Mouse (Mus musculus) CH12.LX (cell line): ENCODE data around the gene Fdxacb1. TPM values are rescaled to one million over a fixed set of nuclear protein-coding genes. Genes with fewer than 3 reads are reported as not detected.

Experiments
- DNase-seq: peaks from one replicate; pipeline ENCODE4 v3.0.0-alpha.2; 2013; ENCODE audit errors: extremely low read depth
- H3K27ac ChIP-seq: 2 replicates; pipeline ENCODE4 v1.5.1; 2012; ENCODE audit warnings: low read depth, mild to moderate bottlenecking, control low read depth, moderate library complexity; ENCODE audit not compliant: insufficient read depth
- H3K27me3 ChIP-seq: replicated peaks from 2 replicates; pipeline ENCODE3; 2012; ENCODE audit warnings: inconsistent platforms
- H3K36me3 ChIP-seq, 2 experiments: replicated peaks in 1 of 2; 2 replicates each; pipeline versions ENCODE3 to v1.6.1; 2012; ENCODE audit warnings: inconsistent platforms in 1 of 2, low read length in 1 of 2, mild to moderate bottlenecking in 1 of 2, mixed read lengths in 1 of 2, moderate library complexity in 1 of 2; ENCODE audit not compliant: control insufficient read depth in 1 of 2, insufficient read depth in 1 of 2
- H3K4me1 ChIP-seq, 2 experiments: 2 replicates each; pipeline ENCODE4 v1.6.1; 2012; ENCODE audit warnings: inconsistent platforms in 1 of 2, moderate library complexity in 1 of 2; ENCODE audit not compliant: insufficient read depth in 2 of 2, control insufficient read depth in 1 of 2
- H3K4me2 ChIP-seq: 2 replicates; pipeline ENCODE4 v1.6.1; 2012; ENCODE audit warnings: low read depth, mild to moderate bottlenecking, control low read depth; ENCODE audit not compliant: poor library complexity, insufficient read depth, severe bottlenecking
- H3K4me3 ChIP-seq, 3 experiments: fragments of 150-350 bp in 1 of 3; sonication (generic) in 1 of 3; replicated peaks in 1 of 3; 2 replicates each; pipeline versions ENCODE3 to v1.5.1; 2011 to 2012; ENCODE audit warnings: low read depth in 2 of 3, low read length in 2 of 3, mild to moderate bottlenecking in 2 of 3, moderate library complexity in 2 of 3, control low read depth in 1 of 3, improper control_type of control experiment in 1 of 3, inconsistent platforms in 1 of 3, mixed read lengths in 1 of 3; ENCODE audit not compliant: poor library complexity in 1 of 3
- H3K79me2 ChIP-seq: replicated peaks from 2 replicates; pipeline ENCODE4 v1.6.1; 2012; ENCODE audit warnings: mild to moderate bottlenecking, moderate library complexity; ENCODE audit not compliant: control insufficient read depth, poor library complexity, insufficient read depth, severe bottlenecking; ENCODE audit errors: extremely low read depth
- H3K9ac ChIP-seq: 2 replicates; pipeline ENCODE4 v1.6.1; 2012; ENCODE audit warnings: low read depth, mild to moderate bottlenecking, control low read depth, moderate library complexity; ENCODE audit not compliant: insufficient read depth
- H3K9me3 ChIP-seq: replicated peaks from 2 replicates; pipeline ENCODE3; 2012; ENCODE audit warnings: low read length, inconsistent platforms, mixed read lengths
- BHLHE40 ChIP-seq: IDR thresholded peaks from 2 replicates; pipeline ENCODE4 v1.6.1; 2011; ENCODE audit warnings: mild to moderate bottlenecking, low read depth, low read length, improper control_type of control experiment
- CHD2 ChIP-seq: IDR thresholded peaks from 2 replicates; pipeline ENCODE4 v1.6.1; 2011; ENCODE audit warnings: low read length, improper control_type of control experiment
- ELF1 ChIP-seq: IDR thresholded peaks from 2 replicates; pipeline ENCODE4 v1.6.1; 2014; ENCODE audit warnings: low read depth, mild to moderate bottlenecking, inconsistent platforms, low read length, improper control_type of control experiment
- EP300 ChIP-seq: IDR thresholded peaks from 2 replicates; pipeline ENCODE4 v1.6.1; 2011; ENCODE audit warnings: low read length, improper control_type of control experiment
- HCFC1 ChIP-seq: IDR thresholded peaks from 2 replicates; pipeline ENCODE4 v1.6.1; 2012; ENCODE audit warnings: low read depth, mild to moderate bottlenecking, inconsistent platforms, low read length, improper control_type of control experiment
- IRF4 ChIP-seq: IDR thresholded peaks from 2 replicates; pipeline ENCODE4 v1.6.1; 2014; ENCODE audit warnings: low read depth, mild to moderate bottlenecking, inconsistent platforms, low read length, improper control_type of control experiment
- JUND ChIP-seq: conservative IDR thresholded peaks from 2 replicates; pipeline ENCODE4 v1.6.1; 2011; ENCODE audit warnings: low read depth, low read length, improper control_type of control experiment
- KAT2A ChIP-seq: IDR thresholded peaks from 2 replicates; pipeline ENCODE4 v1.6.1; 2012; ENCODE audit warnings: low read length, improper control_type of control experiment, inconsistent platforms; ENCODE audit not compliant: insufficient replicate concordance
- MAX ChIP-seq: IDR thresholded peaks from 2 replicates; pipeline ENCODE4 v1.6.1; 2011; ENCODE audit warnings: low read length, improper control_type of control experiment
- MAZ ChIP-seq: IDR thresholded peaks from 2 replicates; pipeline ENCODE4 v1.6.1; 2012; ENCODE audit warnings: low read depth, mild to moderate bottlenecking, inconsistent platforms, low read length, improper control_type of control experiment, moderate library complexity
- MXI1 ChIP-seq: IDR thresholded peaks from 2 replicates; pipeline ENCODE4 v1.6.1; 2011; ENCODE audit warnings: mild to moderate bottlenecking, low read depth, low read length, improper control_type of control experiment
- NELFE ChIP-seq: IDR thresholded peaks from 2 replicates; pipeline ENCODE4 v1.6.1; 2011; ENCODE audit warnings: low read depth, low read length, improper control_type of control experiment
- NRF1 ChIP-seq: IDR thresholded peaks from 2 replicates; pipeline ENCODE4 v1.6.1; 2014; ENCODE audit warnings: low read depth, mild to moderate bottlenecking, inconsistent platforms, low read length, improper control_type of control experiment, moderate library complexity
- PAX5 ChIP-seq: IDR thresholded peaks from 2 replicates; pipeline ENCODE4 v1.6.1; 2012; ENCODE audit warnings: low read length, inconsistent platforms, mixed read lengths
- RCOR1 ChIP-seq: conservative IDR thresholded peaks from 2 replicates; pipeline ENCODE4 v1.6.1; 2012; ENCODE audit warnings: low read depth, mild to moderate bottlenecking, inconsistent platforms, low read length, improper control_type of control experiment
- TBP ChIP-seq: conservative IDR thresholded peaks from 2 replicates; pipeline ENCODE4 v1.6.1; 2011; ENCODE audit warnings: low read depth, low read length, improper control_type of control experiment
- TCF12 ChIP-seq: IDR thresholded peaks from 2 replicates; pipeline ENCODE4 v1.6.1; 2014; ENCODE audit warnings: low read depth, mild to moderate bottlenecking, inconsistent platforms, low read length, improper control_type of control experiment
- UBTF ChIP-seq: IDR thresholded peaks from 2 replicates; pipeline ENCODE4 v1.6.1; 2012; ENCODE audit warnings: low read depth, mild to moderate bottlenecking, inconsistent platforms, low read length, improper control_type of control experiment, moderate library complexity
- ZC3H11A ChIP-seq: IDR thresholded peaks from 2 replicates; pipeline ENCODE4 v1.6.1; 2012; ENCODE audit warnings: low read depth, mild to moderate bottlenecking, inconsistent platforms, low read length, improper control_type of control experiment
- ZNF384 ChIP-seq: IDR thresholded peaks from 2 replicates; pipeline ENCODE4 v1.6.1; 2012; ENCODE audit warnings: low read depth, low read length, improper control_type of control experiment, inconsistent platforms
- dilution Hi-C: fragments of 300-500 bp; cut with MboI; formaldehyde crosslinking; loops from 2 replicates; pipeline ENCODE4 v1.14.3; 2020; ENCODE audit warnings: low sequenced_read_pairs; ENCODE audit not compliant: extremely low pct_unique_long_range_greater_than_20kb, extremely low pct_ligation_motif_present
- in situ Hi-C: fragments of 300-500 bp; cut with MboI; formaldehyde crosslinking; loops from 3 replicates; pipeline ENCODE4 v1.14.3; 2019; ENCODE audit warnings: low sequenced_read_pairs, low pct_ligation_motif_present, low pct_unique_long_range_greater_than_20kb, mixed read lengths
- polyA plus RNA-seq: library from polyadenylated mRNA; unstranded; fragments of >175 nt; gene quantifications from 2 replicates; pipeline ENCODE4 v1.2.1, GENCODE M21; 2012; ENCODE audit warnings: low read depth; ENCODE audit not compliant: insufficient read length
- total RNA-seq, 2 experiments: library from RNA; depleted of rRNA; stranded (reverse); fragments of 300-350 nt in 1 of 2; fragments of >200 nt in 1 of 2; gene quantifications; 2 replicates each; pipeline ENCODE4 v1.2.3; 2012 to 2014

Gene Fdxacb1
- total and polyA plus RNA-seq, 3 experiments = 5.6 to 9.5 (median 8.5) TPM

- Histone ChIP-seq H3K9me3 (no peaks in the 10 kb centered on the region), H3K4me3 (no peak overlapping the region), H3K27me3 (no peaks in the 10 kb centered on the region), H3K4me2 (no peak overlapping the region), H3K36me3 (peaks cover 16 to 84% of the 10 kb centered on the region in 2 experiments), H3K27ac (no peak overlapping the region), H3K9ac (no peak overlapping the region), H3K79me2 (no peaks in the 10 kb centered on the region)
- in situ Hi-C loops = no loop called here
- no peak for DNase-seq
- dilution Hi-C loops = no loop called here
- TF ChIP-seq HCFC1 (no peak), BHLHE40 (no peak), TBP (no peak), MAX (no peak), UBTF (no peak), PAX5 (no peak), KAT2A (no peak)
- TF ChIP-seq, all 38 proteins: peak for 0
- peaks cover 0 to 4% of the 10 kb centered on the region in 2 experiments; a peak in 1 of 4 replicates for H3K4me1 ChIP-seq
These were observed 29.6 kb downstream of the Fdxacb1 start for GRCm38 (mm10) chr9:50797641-50798040.

- TF ChIP-seq ELF1 (no peak), ZNF384 (no peak), IRF4 (no peak), JUND (no peak), MAZ (no peak), NRF1 (no peak), EP300 (no peak), MXI1 (no peak), ZC3H11A (no peak), CHD2 (no peak), NELFE (no peak), RCOR1 (no peak), TCF12 (no peak)
- H3K4me2 ChIP-seq = no peak overlapping the region
- H3K27me3 ChIP-seq = no peaks in the 10 kb centered on the region
- H3K27ac ChIP-seq = no peak overlapping the region
- in situ Hi-C loops (no loop called here), dilution Hi-C loops (no loop called here)
- H3K9me3 ChIP-seq = no peaks in the 10 kb centered on the region
- DNase-seq = no peak
- no peaks in the 10 kb centered on the region for H3K79me2 ChIP-seq
- H3K4me3 ChIP-seq = no peak overlapping the region
- H3K36me3 ChIP-seq = peaks cover 21 to 86% of the 10 kb centered on the region in 2 experiments
- H3K9ac ChIP-seq = no peak overlapping the region
- peaks cover 0 to 3% of the 10 kb centered on the region in 2 experiments; a peak in 1 of 4 replicates for H3K4me1 ChIP-seq
These were observed 30.3 kb downstream of the Fdxacb1 start for GRCm38 (mm10) chr9:50798368-50798767.
